ENCODE assay signal across 29 mouse cellular contexts in the genomic region with DNA sequence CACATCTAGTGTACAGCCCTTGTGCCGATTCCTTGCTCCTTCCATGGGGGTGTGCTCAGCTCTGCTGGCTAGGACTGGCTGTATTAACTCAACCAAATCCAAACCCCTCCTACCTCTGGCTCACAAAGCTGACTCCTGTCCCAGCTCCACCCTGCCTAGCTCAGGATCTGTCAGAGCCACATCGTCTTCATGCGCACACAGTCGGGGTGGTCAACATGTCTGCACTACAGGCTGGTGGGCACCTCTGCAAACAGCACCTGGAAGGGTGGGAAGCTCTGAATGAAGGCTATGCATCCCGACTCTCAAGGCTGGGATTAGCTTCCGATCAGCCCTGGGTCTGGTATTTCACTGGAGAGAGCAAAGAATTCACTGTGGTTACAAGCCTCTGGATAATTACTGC.
DNase-seq lines count a peak whose midpoint lies in the region; ATAC-seq and TF ChIP-seq lines count a peak whose summit lies in the region.
"Had no signal": no experiment of that assay in that cellular context is flagged by ENCODE, and none has a peak within 500 bp of the region (broad histone marks: within the 10 kb centered on the region; RNA-seq: fewer than 3 reads in every experiment).

No protein-coding gene starts in this region.

- ATAC-seq in embryonic facial prominence, embryonic 15.5 days (ENCODE audit: insufficient number of reproducible peaks, low FRiP score, low TSS enrichment, low read depth), result no peak
- ATAC-seq: activated CD4-positive, CD25-positive, alpha-beta regulatory T cell, adult 4 months; CD4-positive, CD25-positive, alpha-beta regulatory T cell, adult 4 months; forebrain, embryonic 13.5 days; forebrain, postnatal 0 days; hindbrain, postnatal 0 days; inflammation-experienced regulatory T-cells, adult 6 months; intestine, embryonic 16.5 days had no signal

- peak; percentile 23 for DNase-seq in gastrocnemius, adult 2 months
- no peak for DNase-seq in gastrocnemius, postnatal 36 days
- DNase-seq in lung, postnatal 10 days, result peak; percentile 26
- no peak for DNase-seq in lung, postnatal 14 days
- DNase-seq in skeletal muscle tissue, adult 2 months (ENCODE audit: low read depth, low spot score), result peak; percentile 3
- DNase-seq in natural killer cell, adult 2 months (ENCODE audit: low spot score in 2 of 2), result no peak
- DNase-seq: adrenal gland, adult 8-10 months; adrenal gland, postnatal 25 days; cerebellum, adult 11-12 months; cerebellum, adult 8-10 months; cerebellum, postnatal 36 days; embryo, embryonic 11 days; forebrain, postnatal 0 days; heart, adult 2 months; heart, postnatal 14 days; heart, postnatal 4 days; kidney, adult 18-20 months had no signal

- 53% methylated on average over 6 of the region's 6 CpGs for WGBS in embryonic facial prominence, embryonic 15.5 days

- peaks cover 35% of the 10 kb centered on the region for H3K4me1 ChIP-seq in embryonic facial prominence, embryonic 15.5 days
- H3K4me1 ChIP-seq: heart, embryonic 13.5 days had no signal

- H3K9me3 ChIP-seq in embryonic facial prominence, embryonic 15.5 days (replicated peaks), result no peaks in the 10 kb centered on the region

- H3K36me3 ChIP-seq in embryonic facial prominence, embryonic 15.5 days, result no peaks in the 10 kb centered on the region
- H3K36me3 ChIP-seq: forebrain, embryonic 10.5 days; heart, embryonic 10.5 days; heart, embryonic 13.5 days had no signal

- intact Hi-C loops in gastrocnemius, adult 2 months (cut with DNase I), result no loop called here
- intact Hi-C loops in gastrocnemius, postnatal 36 days (cut with DNase I), result no loop called here

- H3K27me3 ChIP-seq in embryonic facial prominence, embryonic 15.5 days, result no peaks in the 10 kb centered on the region
- H3K27me3 ChIP-seq: forebrain, embryonic 13.5 days had no signal

- no peak overlapping the region for H3K27ac ChIP-seq in gastrocnemius, adult 2 months
- H3K27ac ChIP-seq in embryonic facial prominence, embryonic 15.5 days (replicated peaks), result 0 out of 2 replicates have a peak overlapping the region, but pooled peaks have one; percentile 44
- H3K27ac ChIP-seq: forebrain, embryonic 10.5 days; forebrain, embryonic 13.5 days; heart, adult 2 months; heart, embryonic 10.5 days; heart, embryonic 13.5 days; hindbrain, embryonic 14.5 days; hindbrain, postnatal 0 days had no signal

- no peak overlapping the region for H3K4me2 ChIP-seq in embryonic facial prominence, embryonic 15.5 days (replicated peaks)
- H3K4me2 ChIP-seq: forebrain, embryonic 13.5 days; heart, embryonic 13.5 days; hindbrain, embryonic 14.5 days had no signal

- no peak overlapping the region for H3K9ac ChIP-seq in embryonic facial prominence, embryonic 15.5 days
- H3K9ac ChIP-seq: forebrain, embryonic 13.5 days; forebrain, postnatal 0 days; heart, embryonic 13.5 days; hindbrain, embryonic 14.5 days had no signal

- TF ChIP-seq CTCF in gastrocnemius, adult 2 months (IDR thresholded peaks at IDR 0.05), result no peak

- H3K4me3 ChIP-seq in gastrocnemius, adult 2 months, result no peak overlapping the region
- no peak overlapping the region for H3K4me3 ChIP-seq in embryonic facial prominence, embryonic 15.5 days (replicated peaks)
- H3K4me3 ChIP-seq: erythroblast, embryonic 14.5 days; forebrain, embryonic 10.5 days; forebrain, embryonic 13.5 days; heart, adult 2 months; heart, embryonic 10.5 days; heart, embryonic 13.5 days had no signal

Comparison
In these comparisons a context has a peak if more than half of its experiments do, and no peak if none do; other contexts are left out.
1. DNase-seq: peak in gastrocnemius, adult 2 months (single experiment), lung, postnatal 10 days (single experiment) and skeletal muscle tissue, adult 2 months (single experiment); none in gastrocnemius, postnatal 36 days (0 of 2), lung, postnatal 14 days (single experiment) and natural killer cell, adult 2 months (0 of 2).